13 mouse cellular contexts compared by ENCODE assay signal in the genomic region with DNA sequence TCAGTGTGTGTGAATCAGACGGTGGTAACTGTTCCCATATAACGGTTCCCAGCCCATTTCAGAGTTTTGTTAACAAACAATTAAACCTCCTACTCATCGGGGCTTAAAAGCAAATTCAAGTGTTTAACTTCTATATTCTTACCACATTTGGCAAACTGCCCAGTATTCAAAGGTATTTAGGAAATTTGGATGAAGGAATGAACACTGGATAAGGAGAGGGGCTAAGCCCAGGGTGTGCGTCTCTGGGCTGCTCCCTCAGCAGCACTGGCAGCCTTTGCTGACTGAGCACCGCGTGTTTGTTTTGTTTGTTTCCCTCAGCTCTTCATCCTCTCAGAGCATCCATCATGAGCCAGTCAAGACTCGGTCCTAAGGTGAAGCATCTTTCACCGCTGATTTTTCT.
"Had no signal": no experiment of that assay in that cellular context is flagged by ENCODE, and none has a peak within 500 bp of the region (broad histone marks: within the 10 kb centered on the region; RNA-seq: fewer than 3 reads in every experiment).

No protein-coding gene starts in this region.

- H3K4me1 ChIP-seq: liver, embryonic 15.5 days; midbrain, embryonic 13.5 days; neural tube, embryonic 12.5 days had no signal

- DNase-seq: kidney, adult 8-10 months; kidney, postnatal 4 days; lung, adult 2 months; right cerebral cortex, postnatal 4 days; spleen, adult 18-20 months; thymus, adult 18-20 months; thymus, postnatal 14 days had no signal

- ATAC-seq: midbrain, embryonic 13.5 days had no signal

- H3K9ac ChIP-seq: limb, embryonic 13.5 days; liver, embryonic 15.5 days; midbrain, embryonic 13.5 days; neural tube, embryonic 12.5 days had no signal

- H3K9me3 ChIP-seq: limb, embryonic 13.5 days; liver, embryonic 15.5 days; midbrain, embryonic 13.5 days; neural tube, embryonic 12.5 days had no signal

- H3K27ac ChIP-seq: layer of hippocampus, adult 2 months; limb, embryonic 13.5 days; liver, embryonic 15.5 days; midbrain, embryonic 13.5 days; neural tube, embryonic 12.5 days had no signal

- H3K4me2 ChIP-seq: limb, embryonic 13.5 days; liver, embryonic 11.5 days; liver, embryonic 15.5 days; midbrain, embryonic 13.5 days; neural tube, embryonic 12.5 days had no signal

- H3K4me3 ChIP-seq: layer of hippocampus, adult 2 months; limb, embryonic 13.5 days; liver, embryonic 15.5 days; midbrain, embryonic 13.5 days; neural tube, embryonic 12.5 days had no signal

- H3K36me3 ChIP-seq: limb, embryonic 13.5 days; liver, embryonic 15.5 days; midbrain, embryonic 13.5 days; neural tube, embryonic 12.5 days had no signal

- H3K27me3 ChIP-seq: limb, embryonic 13.5 days; liver, embryonic 15.5 days; midbrain, embryonic 13.5 days; neural tube, embryonic 12.5 days had no signal
